Mouse (Mus musculus) 416B (cell line): ENCODE measurements at regions not wholly inside any gene's neighbourhood (a gene's known extent, or its start where the extent isn't known, plus 50 kb on each side); places are given as distances from the start of the nearest gene placed in this dataset.

ENCODE experiments used
- DNase-seq: peaks from one replicate; pipeline ENCODE4 v3.0.0; 2011; ENCODE audit warnings: low read depth

- DNase-seq = no peak
Measured at GRCm38 (mm10) chr13:70475366-70475765, 162.1 kb downstream of the Ice1 start.

- DNase-seq = no peak
Measured at GRCm38 (mm10) chr13:70499302-70499701, 138.1 kb downstream of the Ice1 start.
